Mouse (Mus musculus): ENCODE measurements at regions not wholly inside any gene's neighbourhood (a gene's known extent, or its start where the extent isn't known, plus 50 kb on each side); places are given as distances from the start of the nearest gene placed in this dataset.

DNA sequence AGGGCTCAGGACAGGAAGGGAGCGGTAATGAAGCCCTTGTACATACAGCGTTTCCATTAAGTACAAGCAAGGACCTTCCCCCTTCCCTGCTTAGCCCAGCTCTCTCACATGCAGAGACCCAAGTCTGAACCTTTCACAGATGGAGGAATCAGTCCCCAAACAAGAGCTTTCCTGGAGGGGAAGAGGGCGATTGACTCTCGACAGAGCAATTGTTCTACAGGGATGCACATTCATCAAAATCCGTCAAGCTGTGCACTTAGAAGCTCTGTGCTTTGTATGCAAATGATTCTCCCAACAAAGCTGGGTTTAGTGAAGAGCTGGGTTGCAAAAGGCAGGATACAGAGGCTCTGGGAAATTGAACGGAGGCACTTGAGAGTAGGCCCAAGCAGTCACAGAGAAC is 141.1 kb upstream of the Haao start:
- Histone ChIP-seq H3K4me3 (ENCODE audit: insufficient read depth, low read length) (no peak overlapping the region), H3K27ac (ENCODE audit: insufficient read depth, low read depth, low read length) (no peak overlapping the region), H3K4me1 (ENCODE audit: control insufficient read depth, insufficient read depth, low read length) (no peaks in the 10 kb centered on the region)
- TF ChIP-seq POLR2A (IDR thresholded peaks at IDR 0.05; ENCODE audit: borderline replicate concordance, low read depth, low read length) (no peak), CTCF (IDR thresholded peaks at IDR 0.05; ENCODE audit: low read depth, low read length) (no peak)

DNA sequence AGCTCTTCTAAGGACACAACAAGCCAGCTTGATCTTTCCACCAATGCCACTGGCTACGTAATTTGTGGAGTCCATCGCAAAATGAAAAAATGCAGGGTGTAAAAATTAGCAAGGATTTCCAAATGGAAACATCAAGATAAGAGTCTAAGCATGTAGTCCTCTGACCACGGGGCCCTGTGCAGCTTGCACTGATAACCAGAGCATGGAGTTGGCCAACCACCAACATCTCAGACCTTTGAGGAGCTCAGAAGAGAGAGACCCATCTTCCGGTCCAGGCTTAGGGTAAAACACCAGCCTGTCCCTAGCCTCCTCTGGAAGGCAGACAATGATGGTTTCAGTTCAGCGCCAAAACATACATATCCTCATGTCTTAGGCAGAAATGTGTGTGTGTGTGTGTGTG is 140.4 kb upstream of the Haao start:
- TF ChIP-seq POLR2A (IDR thresholded peaks at IDR 0.05; ENCODE audit: borderline replicate concordance, low read depth, low read length), result no peak
- TF ChIP-seq CTCF (IDR thresholded peaks at IDR 0.05; ENCODE audit: low read depth, low read length), result no peak
- H3K27ac ChIP-seq (ENCODE audit: insufficient read depth, low read depth, low read length), result no peak overlapping the region
- no peaks in the 10 kb centered on the region for H3K4me1 ChIP-seq (ENCODE audit: control insufficient read depth, insufficient read depth, low read length)
- no peak overlapping the region for H3K4me3 ChIP-seq (ENCODE audit: insufficient read depth, low read length)

DNA sequence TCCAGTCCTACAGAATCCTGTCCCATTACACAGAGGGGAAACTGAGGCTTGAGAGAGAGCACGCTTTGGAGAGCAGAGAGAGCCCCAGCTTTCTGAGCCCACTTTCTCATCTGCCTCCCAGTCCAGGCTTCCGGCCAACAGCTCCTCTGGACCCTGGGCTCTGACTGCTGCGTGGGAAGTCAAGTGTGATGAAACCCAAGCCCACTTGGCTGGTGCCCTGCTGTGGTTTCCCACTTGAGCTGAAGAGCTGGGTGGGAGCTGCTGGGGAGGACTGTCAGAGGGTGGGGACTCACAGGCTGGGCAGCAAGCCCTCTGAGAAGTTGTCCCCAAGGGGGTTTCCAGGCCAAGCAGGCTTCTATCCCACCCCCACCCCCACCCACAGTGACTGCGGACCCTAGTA is 139.9 kb upstream of the Haao start:
- Histone ChIP-seq H3K4me1 (ENCODE audit: control insufficient read depth, insufficient read depth, low read length) (no peaks in the 10 kb centered on the region), H3K4me3 (ENCODE audit: insufficient read depth, low read length) (no peak overlapping the region), H3K27ac (ENCODE audit: insufficient read depth, low read depth, low read length) (no peak overlapping the region)
- TF ChIP-seq CTCF (IDR thresholded peaks at IDR 0.05; ENCODE audit: low read depth, low read length), result no peak
- no peak for TF ChIP-seq POLR2A (IDR thresholded peaks at IDR 0.05; ENCODE audit: borderline replicate concordance, low read depth, low read length)

DNA sequence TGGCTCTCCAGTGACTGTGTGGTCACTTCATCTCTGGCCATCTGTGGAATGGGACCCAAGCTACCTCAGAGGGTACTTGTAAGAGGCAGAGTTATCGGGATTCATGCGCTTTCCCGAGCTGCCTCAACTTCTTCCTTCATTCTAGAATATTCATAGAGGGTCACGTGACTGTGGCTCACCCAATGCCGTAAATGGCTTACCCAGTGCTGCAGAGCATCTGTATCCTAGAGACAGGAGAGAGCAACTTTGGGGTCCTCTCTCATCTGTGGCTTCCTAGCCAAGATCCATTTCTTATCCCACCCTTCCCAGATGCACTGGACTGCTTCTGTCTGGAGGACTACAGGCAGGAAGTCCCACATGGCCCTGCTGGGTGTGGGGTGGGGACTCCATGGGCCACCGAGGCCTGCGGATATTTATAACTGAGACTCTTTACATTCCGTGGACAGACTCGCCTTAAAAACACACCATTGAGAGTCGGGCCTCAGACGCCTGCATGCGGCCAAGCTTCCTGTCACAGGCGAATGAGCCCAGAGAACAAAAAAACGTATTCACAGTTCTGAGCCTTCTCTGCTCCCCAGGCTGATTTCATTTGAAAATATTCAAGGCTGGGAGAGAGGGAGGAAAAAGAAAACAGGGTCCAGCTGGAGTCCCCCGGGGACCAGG is 138.3 kb upstream of the Haao start:
- no peak for TF ChIP-seq POLR2A (IDR thresholded peaks at IDR 0.05; ENCODE audit: borderline replicate concordance, low read depth, low read length)
- TF ChIP-seq CTCF (IDR thresholded peaks at IDR 0.05; ENCODE audit: low read depth, low read length), result no peak
- Histone ChIP-seq H3K4me3 (ENCODE audit: insufficient read depth, low read length) (no peak overlapping the region), H3K27ac (ENCODE audit: insufficient read depth, low read depth, low read length) (no peak overlapping the region), H3K4me1 (ENCODE audit: control insufficient read depth, insufficient read depth, low read length) (no peaks in the 10 kb centered on the region)

DNA sequence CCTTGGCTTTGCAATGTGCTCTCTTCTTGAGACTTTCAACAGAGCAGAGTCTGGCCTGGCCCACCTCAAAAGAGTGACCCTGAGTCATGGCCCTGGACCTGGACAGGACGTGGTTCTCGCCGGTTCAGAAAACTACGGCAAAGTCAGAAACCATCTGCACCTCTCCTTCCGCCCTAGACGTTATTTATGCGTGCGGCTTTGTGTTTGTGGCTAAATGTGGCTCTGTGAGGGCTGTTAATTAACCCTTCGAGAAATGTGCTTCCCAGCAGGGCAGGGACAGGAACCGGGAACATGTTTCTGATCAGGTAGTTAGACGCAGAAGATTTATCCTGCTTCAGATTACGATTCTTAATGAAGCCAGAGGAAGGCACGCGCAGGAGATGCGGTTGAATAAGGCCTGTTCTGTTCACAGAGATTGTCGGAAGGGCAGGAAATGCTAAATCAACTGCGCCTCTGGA is 137.6 kb upstream of the Haao start:
- no peak overlapping the region for H3K27ac ChIP-seq (ENCODE audit: insufficient read depth, low read depth, low read length)
- TF ChIP-seq POLR2A (IDR thresholded peaks at IDR 0.05; ENCODE audit: borderline replicate concordance, low read depth, low read length) (no peak), CTCF (IDR thresholded peaks at IDR 0.05; ENCODE audit: low read depth, low read length) (no peak)
- no peak overlapping the region for H3K4me3 ChIP-seq (ENCODE audit: insufficient read depth, low read length)
- H3K4me1 ChIP-seq (ENCODE audit: control insufficient read depth, insufficient read depth, low read length), result no peaks in the 10 kb centered on the region

DNA sequence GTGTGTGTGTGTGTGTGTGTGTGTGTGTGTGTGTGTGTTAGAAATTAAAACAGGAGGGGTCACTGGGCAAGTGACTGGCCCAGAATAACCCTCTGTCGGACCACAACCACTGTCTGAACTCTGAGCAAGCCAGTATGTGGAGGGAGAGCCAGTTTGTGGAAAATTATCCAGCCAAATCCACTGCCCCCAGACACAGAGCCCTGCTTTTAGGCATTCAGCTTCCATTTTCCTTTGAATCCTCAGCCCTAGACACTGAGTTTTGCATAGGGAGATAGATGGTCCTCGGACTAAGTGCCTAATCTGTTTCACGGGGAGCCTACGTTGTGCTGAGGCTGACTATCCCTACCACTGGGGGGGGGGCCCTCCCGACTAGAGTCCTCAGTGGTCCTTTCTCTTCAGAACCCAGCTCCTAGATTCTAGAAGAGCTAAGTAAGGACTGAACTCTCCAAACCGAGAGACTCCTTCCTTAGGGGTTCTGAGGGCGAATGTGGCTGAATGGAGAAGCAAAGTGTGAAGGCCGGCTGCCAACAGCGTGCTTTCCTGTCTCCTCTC is 136.2 kb upstream of the Haao start:
- no peak overlapping the region for H3K27ac ChIP-seq (ENCODE audit: insufficient read depth, low read depth, low read length)
- no peak overlapping the region for H3K4me3 ChIP-seq (ENCODE audit: insufficient read depth, low read length)
- TF ChIP-seq POLR2A (IDR thresholded peaks at IDR 0.05; ENCODE audit: borderline replicate concordance, low read depth, low read length) (no peak), CTCF (IDR thresholded peaks at IDR 0.05; ENCODE audit: low read depth, low read length) (no peak)
- H3K4me1 ChIP-seq (ENCODE audit: control insufficient read depth, insufficient read depth, low read length), result no peaks in the 10 kb centered on the region

DNA sequence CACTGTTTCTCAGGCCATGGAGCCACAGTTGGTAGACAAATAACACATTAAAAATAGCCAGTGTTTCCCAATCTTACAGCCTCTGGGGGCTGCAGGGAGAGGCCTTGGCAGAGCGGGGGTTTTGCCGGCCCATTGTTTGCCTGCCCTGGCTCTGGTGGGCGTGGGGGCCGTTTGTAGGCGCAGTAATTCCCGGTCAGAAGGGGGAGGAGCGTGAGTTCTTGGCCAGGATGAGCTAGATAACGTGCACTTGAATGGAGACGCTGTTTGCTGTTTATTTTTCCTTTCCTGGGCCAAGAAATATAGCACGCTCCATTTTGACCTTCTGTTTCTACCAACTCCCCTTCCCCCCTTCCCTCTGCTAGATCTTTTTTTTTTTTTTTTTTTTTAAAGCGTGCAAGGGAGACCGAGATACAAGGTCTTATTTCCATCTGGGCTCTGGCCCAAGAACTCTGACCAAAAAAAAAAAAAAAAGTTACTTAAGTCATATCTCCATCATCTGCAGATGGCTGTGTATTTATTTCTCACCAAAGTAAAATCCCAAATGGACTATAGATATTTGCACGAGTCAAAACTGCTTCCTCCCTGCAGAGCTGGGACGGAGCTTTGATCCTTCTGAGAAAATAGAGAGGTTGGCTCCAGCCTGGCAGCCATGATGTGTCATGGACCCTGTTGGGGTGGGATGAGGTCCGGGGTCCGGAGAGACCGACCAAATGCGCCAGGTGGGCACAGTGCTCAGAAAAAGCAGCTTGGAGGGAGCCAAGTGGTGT is 135.5 kb upstream of the Haao start:
- no peak overlapping the region for H3K27ac ChIP-seq (ENCODE audit: insufficient read depth, low read depth, low read length)
- H3K4me1 ChIP-seq (ENCODE audit: control insufficient read depth, insufficient read depth, low read length), result no peaks in the 10 kb centered on the region
- no peak overlapping the region for H3K4me3 ChIP-seq (ENCODE audit: insufficient read depth, low read length)
- TF ChIP-seq CTCF (IDR thresholded peaks at IDR 0.05; ENCODE audit: low read depth, low read length), result no peak

DNA sequence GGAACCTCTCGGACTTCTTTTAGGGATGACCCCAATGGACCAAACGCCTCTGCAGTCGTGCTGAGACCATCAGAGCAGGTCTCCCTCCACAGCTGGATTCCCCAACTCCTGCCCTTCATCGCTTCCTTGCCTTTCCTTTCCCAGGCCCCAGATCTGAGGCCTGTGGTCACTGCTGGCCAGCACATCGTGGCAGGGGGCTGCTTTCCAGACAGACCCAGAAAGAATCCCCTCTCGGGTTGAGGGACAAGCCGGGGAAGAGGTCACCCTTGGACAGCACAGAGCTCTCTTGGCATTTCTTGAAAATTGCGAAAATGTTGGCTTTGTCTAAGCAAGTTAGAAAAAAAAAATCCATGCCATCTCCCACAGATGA is 134.9 kb upstream of the Haao start:
- Histone ChIP-seq H3K4me3 (ENCODE audit: insufficient read depth, low read length) (no peak overlapping the region), H3K4me1 (ENCODE audit: control insufficient read depth, insufficient read depth, low read length) (no peaks in the 10 kb centered on the region), H3K27ac (ENCODE audit: insufficient read depth, low read depth, low read length) (no peak overlapping the region)
- TF ChIP-seq CTCF (IDR thresholded peaks at IDR 0.05; ENCODE audit: low read depth, low read length) (no peak), POLR2A (IDR thresholded peaks at IDR 0.05; ENCODE audit: borderline replicate concordance, low read depth, low read length) (no peak)

DNA sequence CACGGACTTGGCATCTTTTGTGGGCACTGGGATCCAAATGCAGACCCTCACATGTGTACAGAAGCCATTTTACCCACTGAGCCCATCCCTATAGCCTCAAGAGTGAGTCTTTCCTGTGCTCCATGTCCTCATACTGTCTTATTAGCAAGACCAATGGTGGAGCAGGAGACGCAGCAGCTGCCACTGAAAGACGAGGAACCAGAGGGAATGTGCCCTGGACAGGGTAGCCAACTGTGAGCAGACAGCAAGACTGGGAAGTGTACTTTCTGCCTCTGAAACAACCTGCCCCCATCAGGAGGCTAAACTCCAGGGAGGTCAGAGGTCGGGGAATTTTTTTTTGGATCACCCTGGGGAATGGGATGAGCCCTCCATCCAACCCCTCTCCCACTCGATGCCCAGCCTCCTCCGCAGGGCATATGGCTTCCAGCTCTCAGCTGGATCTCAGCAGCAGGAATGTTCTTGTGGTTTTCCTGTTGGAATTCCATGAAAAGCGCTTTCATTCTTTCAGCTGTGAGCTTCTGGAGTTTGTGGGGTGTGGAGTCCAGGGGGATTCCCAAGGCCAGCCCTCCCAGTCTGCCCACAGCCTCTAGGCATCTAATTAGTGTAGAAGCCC is 131.2 kb upstream of the Haao start:
- Histone ChIP-seq H3K4me3 (ENCODE audit: insufficient read depth, low read length) (no peak overlapping the region), H3K4me1 (ENCODE audit: control insufficient read depth, insufficient read depth, low read length) (no peaks in the 10 kb centered on the region; the same call in none of the 2 replicates), H3K27ac (ENCODE audit: insufficient read depth, low read depth, low read length) (no peak overlapping the region)
- TF ChIP-seq CTCF (IDR thresholded peaks at IDR 0.05; ENCODE audit: low read depth, low read length) (no peak), POLR2A (IDR thresholded peaks at IDR 0.05; ENCODE audit: borderline replicate concordance, low read depth, low read length) (no peak)

DNA sequence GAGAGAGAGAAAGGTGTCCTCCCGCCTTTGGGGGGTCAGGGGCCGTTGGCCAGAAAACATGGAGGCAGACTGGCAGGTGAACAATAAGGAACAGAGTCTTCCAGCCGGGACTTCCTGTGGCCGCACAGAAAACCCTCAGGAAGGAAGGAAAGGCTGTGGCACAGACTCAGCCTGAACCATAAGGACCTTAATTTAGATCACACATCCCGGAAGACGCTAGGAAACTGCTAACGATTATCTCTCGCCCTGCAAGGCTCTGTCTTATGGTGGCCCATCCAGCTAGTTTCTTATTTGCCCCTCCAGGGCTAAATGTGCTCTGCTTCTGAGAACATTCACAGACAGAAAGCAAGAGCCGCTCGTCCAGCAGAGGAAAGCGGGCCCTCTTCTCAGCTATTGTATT is 130.0 kb upstream of the Haao start:
- TF ChIP-seq CTCF (IDR thresholded peaks at IDR 0.05; ENCODE audit: low read depth, low read length) (no peak), POLR2A (IDR thresholded peaks at IDR 0.05; ENCODE audit: borderline replicate concordance, low read depth, low read length) (no peak)
- H3K27ac ChIP-seq (ENCODE audit: insufficient read depth, low read depth, low read length), result no peak overlapping the region

More for the DNA sequence above, 130.0 kb upstream of the Haao start:
- Histone ChIP-seq H3K4me1 (ENCODE audit: control insufficient read depth, insufficient read depth, low read length) (no peaks in the 10 kb centered on the region; the same call in none of the 2 replicates), H3K4me3 (ENCODE audit: insufficient read depth, low read length) (no peak overlapping the region)
